Mouse (Mus musculus) cerebellum, postnatal 10 days (tissue): ENCODE results near the gene Kif3b.

Experiments
- DNase-seq, 2 experiments: peaks; one replicate each; pipeline ENCODE4 v3.0.0; 2021; ENCODE audit warnings: mixed read lengths in 2 of 2

Kif3b gene

GRCm38 (mm10) chr2:153298460-153298859 is 7.2 kb downstream of the Kif3b start:
- DNase-seq: no peak

GRCm38 (mm10) chr2:153298863-153299262 is 7.7 kb downstream of the Kif3b start:
- peak in 1 of 2 experiments; percentile 30 for DNase-seq

- DNase-seq: no peak
Measured at GRCm38 (mm10) chr2:153301123-153301522, 9.9 kb downstream of the Kif3b start.

GRCm38 (mm10) chr2:153305240-153305639 is 14.0 kb downstream of the Kif3b start:
- DNase-seq: no peak

GRCm38 (mm10) chr2:153308586-153308985 is 17.4 kb downstream of the Kif3b start:
- DNase-seq: peak; percentile 32 to 50

GRCm38 (mm10) chr2:153309106-153309505 is 17.9 kb downstream of the Kif3b start:
- no peak for DNase-seq

GRCm38 (mm10) chr2:153310228-153310627 is 19.0 kb downstream of the Kif3b start:
- peak; percentile 37 to 45 for DNase-seq

- DNase-seq: no peak
Measured at GRCm38 (mm10) chr2:153312884-153313283, 21.7 kb downstream of the Kif3b start.

- DNase-seq: no peak
Measured at GRCm38 (mm10) chr2:153318408-153318807, 27.2 kb downstream of the Kif3b start.

- no peak for DNase-seq
Measured at GRCm38 (mm10) chr2:153319036-153319643, 27.9 kb downstream of the Kif3b start.

GRCm38 (mm10) chr2:153325706-153326376 is 34.6 kb downstream of the Kif3b start:
- DNase-seq: no peak

GRCm38 (mm10) chr2:153332271-153332670 is 41.1 kb downstream of the Kif3b start:
- peak; percentile 34 to 53 for DNase-seq

GRCm38 (mm10) chr2:153332981-153333380 is 41.8 kb downstream of the Kif3b start:
- no peak for DNase-seq

- no peak for DNase-seq
Measured at GRCm38 (mm10) chr2:153333822-153334232, 42.6 kb downstream of the Kif3b start.

GRCm38 (mm10) chr2:153334281-153334680 is 43.1 kb downstream of the Kif3b start:
- DNase-seq: no peak

- no peak for DNase-seq
Measured at GRCm38 (mm10) chr2:153336117-153336516, 44.9 kb downstream of the Kif3b start.

- peak; percentile 56 for DNase-seq
Measured at GRCm38 (mm10) chr2:153338361-153339350, 47.4 kb downstream of the Kif3b start.

GRCm38 (mm10) chr2:153342166-153342565 is 51.0 kb downstream of the Kif3b start:
- DNase-seq: no peak

GRCm38 (mm10) chr2:153342602-153343001 is 51.4 kb downstream of the Kif3b start:
- no peak for DNase-seq

- no peak for DNase-seq
Measured at GRCm38 (mm10) chr2:153343191-153343590, 52.0 kb downstream of the Kif3b start.

GRCm38 (mm10) chr2:153345071-153345453 is 53.8 kb downstream of the Kif3b start:
- no peak for DNase-seq

GRCm38 (mm10) chr2:153345454-153346220 is 54.4 kb downstream of the Kif3b start, which contains the start of gene Asxl1:
TSS of gene Asxl1 (plus strand) at chr2:153345829.
- peak; percentile 99 to 100 for DNase-seq
